8 mouse cellular contexts compared by ENCODE assay signal in genomic region chr2:32152367-32153034, GRCm38 (mm10). TPM values are rescaled to one million over a fixed set of nuclear protein-coding genes. Genes with fewer than 3 reads are reported as not detected.
DNase-seq lines count a peak whose midpoint lies in the region; ATAC-seq and TF ChIP-seq lines count a peak whose summit lies in the region.

No protein-coding gene starts in this region.

- peak overlapping the region; percentile 85 for H3K4me3 ChIP-seq in layer of hippocampus, adult 2 months
- H3K4me3 ChIP-seq in embryonic facial prominence, embryonic 11.5 days (ENCODE audit: low read depth, low read length), result peak overlapping the region; percentile 97
- H3K4me3 ChIP-seq in intestine, embryonic 14.5 days (ENCODE audit: low read depth, low read length), result peak overlapping the region; percentile 90
- H3K4me3 ChIP-seq in myocyte, result peak overlapping the region; percentile 89

- WGBS in embryonic facial prominence, embryonic 11.5 days, result 20% methylated on average over 12 of the region's 12 CpGs
- WGBS in intestine, embryonic 14.5 days, result 15% methylated on average over 12 of the region's 12 CpGs

- H3ac ChIP-seq in myocyte (ENCODE audit: control insufficient read depth, insufficient read length), result peak overlapping the region; percentile 95

- peak overlapping the region; percentile 99 for H3K9ac ChIP-seq in embryonic facial prominence, embryonic 11.5 days (replicated peaks; ENCODE audit: low read length)
- H3K9ac ChIP-seq in intestine, embryonic 14.5 days (ENCODE audit: low read length), result peak overlapping the region; percentile 97

- TF ChIP-seq POLR2A in myocyte (IDR thresholded peaks at IDR 0.05; ENCODE audit: insufficient read length, low read depth), result no peak

- H3K27me3 ChIP-seq in embryonic facial prominence, embryonic 11.5 days (ENCODE audit: control insufficient read depth, insufficient read depth, low read length), result no peaks in the 10 kb centered on the region
- no peaks in the 10 kb centered on the region for H3K27me3 ChIP-seq in intestine, embryonic 14.5 days (replicated peaks; ENCODE audit: control insufficient read depth, insufficient read depth, low read length)
- H3K27me3 ChIP-seq in myocyte (ENCODE audit: control insufficient read depth, insufficient read depth, insufficient read length), result no peaks in the 10 kb centered on the region

- peaks cover 13% of the 10 kb centered on the region for H3K4me1 ChIP-seq in embryonic facial prominence, embryonic 11.5 days (ENCODE audit: control insufficient read depth, insufficient read depth, low read length)
- H3K4me1 ChIP-seq in intestine, embryonic 14.5 days (replicated peaks; ENCODE audit: control insufficient read depth, insufficient read depth, low read length), result peaks cover 52% of the 10 kb centered on the region

- H3K9me3 ChIP-seq in embryonic facial prominence, embryonic 11.5 days (replicated peaks; ENCODE audit: control insufficient read depth, low read length), result no peaks in the 10 kb centered on the region
- no peaks in the 10 kb centered on the region for H3K9me3 ChIP-seq in intestine, embryonic 14.5 days (ENCODE audit: control insufficient read depth, low read length)

- H3K4me2 ChIP-seq in embryonic facial prominence, embryonic 11.5 days (ENCODE audit: low read depth, low read length), result peak overlapping the region; percentile 69
- H3K4me2 ChIP-seq in intestine, embryonic 14.5 days (ENCODE audit: low read length), result peak overlapping the region; percentile 98
- H3K4me2 ChIP-seq in myocyte (ENCODE audit: low read depth), result peak overlapping the region; percentile 92

- no peak for DNase-seq in layer of hippocampus, adult 2 months (ENCODE audit: low spot score in 2 of 2)
- no peak for DNase-seq in layer of hippocampus, adult 11-12 months (ENCODE audit: low spot score)
- DNase-seq in embryonic facial prominence, embryonic 11.5 days (ENCODE audit: low spot score), result no peak
- no peak for DNase-seq in intestine, embryonic 14.5 days (ENCODE audit: low spot score)
- no peak for DNase-seq in spleen, adult 12 weeks (ENCODE audit: low spot score)
- no peak for DNase-seq in right cerebral cortex, postnatal 14 days
- DNase-seq in lung, postnatal 10 days, result no peak

- no peak for ATAC-seq in embryonic facial prominence, embryonic 11.5 days (replicated peaks; ENCODE audit: insufficient number of reproducible peaks, low FRiP score, low TSS enrichment, low read depth)
- no peak for ATAC-seq in intestine, embryonic 14.5 days (replicated peaks; ENCODE audit: low FRiP score, low TSS enrichment, low read depth)

- no peak for TF ChIP-seq CTCF in layer of hippocampus, adult 2 months (conservative IDR thresholded peaks at IDR 0.05)

- peaks cover 61% of the 10 kb centered on the region for H3K79me2 ChIP-seq in myocyte (ENCODE audit: control insufficient read depth, insufficient read depth)

- no peaks in the 10 kb centered on the region for H3K36me3 ChIP-seq in embryonic facial prominence, embryonic 11.5 days (replicated peaks; ENCODE audit: control insufficient read depth, insufficient read depth, low read depth, low read length)
- no peaks in the 10 kb centered on the region for H3K36me3 ChIP-seq in intestine, embryonic 14.5 days (ENCODE audit: control insufficient read depth, insufficient read depth, low read length)
- no peaks in the 10 kb centered on the region for H3K36me3 ChIP-seq in myocyte (ENCODE audit: control insufficient read depth, insufficient read depth)

- peak overlapping the region; percentile 99 for H3K27ac ChIP-seq in layer of hippocampus, adult 2 months
- H3K27ac ChIP-seq in embryonic facial prominence, embryonic 11.5 days (replicated peaks; ENCODE audit: low read depth, low read length), result no peak overlapping the region; the same call in 1 of the 2 replicates
- peak overlapping the region; percentile 99 for H3K27ac ChIP-seq in intestine, embryonic 14.5 days (ENCODE audit: low read depth)

TF ChIP-seq in myocyte, 11 proteins besides CTCF, POLR2A, EP300 and RAD21:
- TF ChIP-seq MYOG (IDR thresholded peaks at IDR 0.05; ENCODE audit: control insufficient read depth in 1 of 3, insufficient read depth in 1 of 3, insufficient read length in 2 of 3, low read depth in 2 of 3) (no peak), MYOD1 (IDR thresholded peaks at IDR 0.05; ENCODE audit: control insufficient read depth in 1 of 3, insufficient read length in 2 of 3, low read depth in 2 of 3) (peak in 1 of 3 experiments; percentile 38)

RNA-seq across cellular contexts. Expression of gene Prrc2b, which starts 1.6 kb away (rescaled TPM):
- total RNA-seq in layer of hippocampus, adult 2 months (2021), result 100 to 1,000 TPM; 288 to 305 TPM
- polyA plus RNA-seq in embryonic facial prominence, embryonic 11.5 days (2014; fragmentation: Nextera tagmentation; extraction: Ambion mirVana), result 46.2 and 48.6 TPM in 2 replicates
- 48.4 and 52.8 TPM in 2 replicates for polyA plus RNA-seq in intestine, embryonic 14.5 days (2014; fragmentation: Nextera tagmentation; extraction: Ambion mirVana)
- 76.2 TPM for polyA plus RNA-seq in myocyte (2012; fragmentation: generic; extraction: Trizol)

RNA-seq across cellular contexts. Expression of gene Plpp7, which starts 57.2 kb away (rescaled TPM):
- total RNA-seq in layer of hippocampus, adult 2 months (2021), result 10 to 100 TPM; 20.2 to 21.8 TPM
- 3.5 TPM in 2 replicates for polyA plus RNA-seq in embryonic facial prominence, embryonic 11.5 days (2014; fragmentation: Nextera tagmentation; extraction: Ambion mirVana)
- 4.2 and 4.8 TPM in 2 replicates for polyA plus RNA-seq in intestine, embryonic 14.5 days (2014; fragmentation: Nextera tagmentation; extraction: Ambion mirVana)
- polyA plus RNA-seq in myocyte (2012; fragmentation: generic; extraction: Trizol), result 60.6 TPM

Comparison
In these comparisons a context has a peak if more than half of its experiments do, and no peak if none do; other contexts are left out.
1. RNA of gene Plpp7, which starts 57.2 kb away (polyA plus RNA-seq): 60.6 TPM in myocyte (single experiment); 4.2 to 4.8 TPM in intestine, embryonic 14.5 days and 3.5 TPM in embryonic facial prominence, embryonic 11.5 days; every median in the first group is over 10 times any median in the second.
2. Peak in every context shown above with its lines, with median percentiles within 50 percentile points of each other: H3K4me3 ChIP-seq and H3K4me2 ChIP-seq.